In genomic region chr14:45644786-45645185, GRCm38 (mm10) we compare ENCODE assay signal across 18 mouse cellular contexts. TPM values are rescaled to one million over a fixed set of nuclear protein-coding genes. Genes with fewer than 3 reads are reported as not detected.
A peak's percentile ranks its signal among the peaks of the same experiment; 100 is the strongest.
DNase-seq lines count a peak whose midpoint lies in the region; ATAC-seq lines count a peak whose summit lies in the region.
"Had no signal": no experiment of that assay in that cellular context is flagged by ENCODE, and none has a peak within 500 bp of the region (broad histone marks: within the 10 kb centered on the region; RNA-seq: fewer than 3 reads in every experiment).

No protein-coding gene starts in this region.

- H3K9me3 ChIP-seq in intestine, embryonic 14.5 days (ENCODE audit: control insufficient read depth, low read length), result no peaks in the 10 kb centered on the region
- no peaks in the 10 kb centered on the region for H3K9me3 ChIP-seq in intestine, embryonic 15.5 days
- H3K9me3 ChIP-seq in forebrain, embryonic 14.5 days (replicated peaks; ENCODE audit: control insufficient read depth, low read length), result no peaks in the 10 kb centered on the region
- no peaks in the 10 kb centered on the region for H3K9me3 ChIP-seq in hindbrain, embryonic 15.5 days
- H3K9me3 ChIP-seq in neural tube, embryonic 15.5 days (replicated peaks), result no peaks in the 10 kb centered on the region

- no peaks in the 10 kb centered on the region for H3K4me1 ChIP-seq in intestine, embryonic 14.5 days (replicated peaks; ENCODE audit: control insufficient read depth, insufficient read depth, low read length)
- H3K4me1 ChIP-seq in intestine, embryonic 15.5 days (replicated peaks), result 0 out of 2 replicates have a peak, but pooled peaks cover 2% of the 10 kb centered on the region
- H3K4me1 ChIP-seq in forebrain, embryonic 14.5 days (ENCODE audit: control insufficient read depth, insufficient read depth, low read length), result peaks cover 33% of the 10 kb centered on the region
- H3K4me1 ChIP-seq in hindbrain, embryonic 15.5 days (replicated peaks), result peaks cover 54% of the 10 kb centered on the region
- peaks cover 42% of the 10 kb centered on the region for H3K4me1 ChIP-seq in neural tube, embryonic 15.5 days

- no peak overlapping the region for H3K4me3 ChIP-seq in intestine, embryonic 14.5 days (ENCODE audit: low read depth, low read length)
- H3K4me3 ChIP-seq in intestine, embryonic 15.5 days (replicated peaks), result no peak overlapping the region
- H3K4me3 ChIP-seq in forebrain, embryonic 14.5 days (ENCODE audit: low read depth, low read length), result no peak overlapping the region
- H3K4me3 ChIP-seq in hindbrain, embryonic 15.5 days, result no peak overlapping the region
- H3K4me3 ChIP-seq in neural tube, embryonic 15.5 days (replicated peaks), result no peak overlapping the region
- H3K4me3 ChIP-seq: gastrocnemius, adult 2 months; myocyte had no signal

- H3K9ac ChIP-seq in intestine, embryonic 14.5 days (ENCODE audit: low read length), result no peak overlapping the region
- H3K9ac ChIP-seq in intestine, embryonic 15.5 days, result no peak overlapping the region
- H3K9ac ChIP-seq in forebrain, embryonic 14.5 days (ENCODE audit: low read length), result no peak overlapping the region
- no peak overlapping the region for H3K9ac ChIP-seq in hindbrain, embryonic 15.5 days
- H3K9ac ChIP-seq in neural tube, embryonic 15.5 days (replicated peaks), result no peak overlapping the region
- H3K9ac ChIP-seq: liver, embryonic 14.5 days had no signal

- WGBS in intestine, embryonic 14.5 days, result 80% methylated on average over 1 of the region's 1 CpGs
- WGBS in intestine, embryonic 15.5 days, result 84% methylated on average over 1 of the region's 1 CpGs
- WGBS in forebrain, embryonic 14.5 days, result 32% methylated on average over 1 of the region's 1 CpGs
- 40% methylated on average over 1 of the region's 1 CpGs for WGBS in hindbrain, embryonic 15.5 days
- 42% methylated on average over 1 of the region's 1 CpGs for WGBS in neural tube, embryonic 15.5 days

- peak; percentile 40 for DNase-seq in intestine, embryonic 14.5 days (ENCODE audit: low spot score)
- DNase-seq in forebrain, embryonic 14.5 days (ENCODE audit: low spot score), result peak; percentile 35
- DNase-seq in kidney, postnatal 25 days, result no peak
- DNase-seq in gastrocnemius, adult 18-20 months (ENCODE audit: low spot score), result no peak
- DNase-seq: adrenal gland, postnatal 25 days; cerebellum, adult 8-10 months; gastrocnemius, adult 2 months; heart, postnatal 10 days; kidney, postnatal 10 days; thymus, adult 2 months had no signal

- H3K27ac ChIP-seq in intestine, embryonic 14.5 days (ENCODE audit: low read depth), result no peak overlapping the region
- no peak overlapping the region for H3K27ac ChIP-seq in intestine, embryonic 15.5 days
- 0 out of 2 replicates have a peak overlapping the region, but pooled peaks have one; percentile 74 for H3K27ac ChIP-seq in forebrain, embryonic 14.5 days (ENCODE audit: low read depth, low read length)
- H3K27ac ChIP-seq in hindbrain, embryonic 15.5 days (replicated peaks), result peak overlapping the region; percentile 41
- peak overlapping the region; percentile 76; the same call in 1 of the 2 replicates for H3K27ac ChIP-seq in neural tube, embryonic 15.5 days (replicated peaks)
- H3K27ac ChIP-seq: gastrocnemius, adult 2 months; liver, embryonic 14.5 days had no signal

- no peak overlapping the region for H3K4me2 ChIP-seq in intestine, embryonic 14.5 days (ENCODE audit: low read length)
- no peak overlapping the region for H3K4me2 ChIP-seq in intestine, embryonic 15.5 days (replicated peaks)
- peak overlapping the region; percentile 43; the same call in 1 of the 2 replicates for H3K4me2 ChIP-seq in forebrain, embryonic 14.5 days (ENCODE audit: low read length)
- H3K4me2 ChIP-seq in hindbrain, embryonic 15.5 days, result no peak overlapping the region
- H3K4me2 ChIP-seq in neural tube, embryonic 15.5 days, result peak overlapping the region; percentile 11

- no peak for ATAC-seq in intestine, embryonic 14.5 days (replicated peaks; ENCODE audit: low FRiP score, low TSS enrichment, low read depth)
- no peak for ATAC-seq in intestine, embryonic 15.5 days
- no peak for ATAC-seq in forebrain, embryonic 14.5 days
- no peak for ATAC-seq in hindbrain, embryonic 15.5 days (ENCODE audit: low FRiP score, low read depth)
- ATAC-seq in neural tube, embryonic 15.5 days (ENCODE audit: low FRiP score), result no peak
- ATAC-seq: activated CD4-positive, CD25-positive, alpha-beta regulatory T cell, adult 4 months; intestine, embryonic 16.5 days; Patski had no signal

- H3K36me3 ChIP-seq in intestine, embryonic 14.5 days (ENCODE audit: control insufficient read depth, insufficient read depth, low read length), result no peaks in the 10 kb centered on the region
- no peaks in the 10 kb centered on the region for H3K36me3 ChIP-seq in intestine, embryonic 15.5 days
- no peaks in the 10 kb centered on the region for H3K36me3 ChIP-seq in forebrain, embryonic 14.5 days (ENCODE audit: control insufficient read depth, insufficient read depth, low read length)
- H3K36me3 ChIP-seq in hindbrain, embryonic 15.5 days, result no peaks in the 10 kb centered on the region
- no peaks in the 10 kb centered on the region for H3K36me3 ChIP-seq in neural tube, embryonic 15.5 days

- no peaks in the 10 kb centered on the region for H3K27me3 ChIP-seq in intestine, embryonic 14.5 days (replicated peaks; ENCODE audit: control insufficient read depth, insufficient read depth, low read length)
- no peaks in the 10 kb centered on the region for H3K27me3 ChIP-seq in intestine, embryonic 15.5 days (replicated peaks)
- H3K27me3 ChIP-seq in forebrain, embryonic 14.5 days (replicated peaks; ENCODE audit: control insufficient read depth, insufficient read depth, low read length), result no peaks in the 10 kb centered on the region
- H3K27me3 ChIP-seq in hindbrain, embryonic 15.5 days, result no peaks in the 10 kb centered on the region
- H3K27me3 ChIP-seq in neural tube, embryonic 15.5 days (replicated peaks), result no peaks in the 10 kb centered on the region
- H3K27me3 ChIP-seq: Patski had no signal

RNA-seq across cellular contexts. Expression of gene Ddhd1, which starts 13.2 kb away (rescaled TPM):
- polyA plus RNA-seq in intestine, embryonic 14.5 days (2014; fragmentation: Nextera tagmentation; extraction: Ambion mirVana), result 13.0 and 13.1 TPM in 2 replicates
- polyA plus RNA-seq in intestine, embryonic 15.5 days (2015; fragmentation: Nextera tagmentation; extraction: Ambion mirVana), result 6.7 and 8.6 TPM in 2 replicates
- polyA plus RNA-seq in forebrain, embryonic 14.5 days (2014; fragmentation: Nextera tagmentation; extraction: Ambion mirVana), result 15.5 and 17.9 TPM in 2 replicates
- polyA plus RNA-seq in hindbrain, embryonic 15.5 days (2015; fragmentation: Nextera tagmentation; extraction: Ambion mirVana), result 19.8 and 21.2 TPM in 2 replicates
- 20.0 and 20.1 TPM in 2 replicates for polyA plus RNA-seq in neural tube, embryonic 15.5 days (2015; fragmentation: Nextera tagmentation; extraction: Ambion mirVana)
- 1 to 10 TPM; 2.9 TPM for total RNA-seq in gastrocnemius, adult 18-20 months (2021)

Comparison
In these comparisons a context has a peak if more than half of its experiments do, and no peak if none do; other contexts are left out.
1. DNase-seq: peak in intestine, embryonic 14.5 days (single experiment) and forebrain, embryonic 14.5 days (single experiment); none in kidney, postnatal 25 days (0 of 2) and gastrocnemius, adult 18-20 months (single experiment).
2. H3K27ac ChIP-seq: peak in forebrain, embryonic 14.5 days (single experiment), hindbrain, embryonic 15.5 days (single experiment) and neural tube, embryonic 15.5 days (single experiment); none in intestine, embryonic 14.5 days (single experiment) and intestine, embryonic 15.5 days (single experiment).
3. H3K4me2 ChIP-seq: peak in forebrain, embryonic 14.5 days (single experiment) and neural tube, embryonic 15.5 days (single experiment); none in intestine, embryonic 14.5 days (single experiment), intestine, embryonic 15.5 days (single experiment) and hindbrain, embryonic 15.5 days (single experiment).